Mouse (Mus musculus) c-Kit-positive CD71-positive TER-119-positive erythroid progenitor cells, embryonic 14.5 days (primary cell): Measurements from ENCODE around the gene Cry2.
A peak's percentile ranks its signal among the peaks of the same experiment; 100 is the strongest.

Experiments
- DNase-seq: peaks from one replicate; pipeline ENCODE4 v3.0.0-alpha.2; 2013; ENCODE audit warnings: low spot score

The Cry2 gene

GRCm38 (mm10) chr2:92444376-92444775, 10.5 kb upstream of the Cry2 start:
- DNase-seq: peak; percentile 70

GRCm38 (mm10) chr2:92443313-92443712, 9.5 kb upstream of the Cry2 start:
- DNase-seq: no peak

- DNase-seq: no peak
These were observed 8.7 kb upstream of the Cry2 start for GRCm38 (mm10) chr2:92442419-92443001.

GRCm38 (mm10) chr2:92440432-92440831, 6.6 kb upstream of the Cry2 start:
- DNase-seq: no peak

GRCm38 (mm10) chr2:92438567-92438966, 4.7 kb upstream of the Cry2 start:
- DNase-seq: no peak

GRCm38 (mm10) chr2:92437875-92438274, 4.0 kb upstream of the Cry2 start:
- DNase-seq: peak; percentile 88

- no peak for DNase-seq
These were observed 3.5 kb upstream of the Cry2 start for GRCm38 (mm10) chr2:92437366-92437765.

- DNase-seq: no peak
These were observed 1.2 kb upstream of the Cry2 start for GRCm38 (mm10) chr2:92435023-92435422.

GRCm38 (mm10) chr2:92434375-92434745, 517 bp upstream of the Cry2 start:
- no peak for DNase-seq

GRCm38 (mm10) chr2:92432299-92433295, 1.2 kb downstream of the Cry2 start:
- no peak for DNase-seq

GRCm38 (mm10) chr2:92431611-92432179, 2.1 kb downstream of the Cry2 start:
- DNase-seq: no peak

- peak; percentile 65 for DNase-seq
These were observed 2.9 kb downstream of the Cry2 start for GRCm38 (mm10) chr2:92430723-92431541.

GRCm38 (mm10) chr2:92430089-92430488, 3.8 kb downstream of the Cry2 start:
- DNase-seq: no peak

- no peak for DNase-seq
These were observed 6.0 kb downstream of the Cry2 start for GRCm38 (mm10) chr2:92427882-92428281.

GRCm38 (mm10) chr2:92426426-92426825, 7.4 kb downstream of the Cry2 start:
- DNase-seq: no peak

- no peak for DNase-seq
These were observed 8.5 kb downstream of the Cry2 start for GRCm38 (mm10) chr2:92425366-92425765.

- no peak for DNase-seq
These were observed 9.2 kb downstream of the Cry2 start for GRCm38 (mm10) chr2:92424462-92425308.

- DNase-seq: no peak
These were observed 10.0 kb downstream of the Cry2 start for GRCm38 (mm10) chr2:92423702-92424461.

- no peak for DNase-seq
These were observed 10.7 kb downstream of the Cry2 start for GRCm38 (mm10) chr2:92423156-92423555.

GRCm38 (mm10) chr2:92422388-92423135, 11.3 kb downstream of the Cry2 start:
- DNase-seq: no peak
